Mouse (Mus musculus): ENCODE measurements around the gene Amz2. TPM values are rescaled to one million over a fixed set of nuclear protein-coding genes. Genes with fewer than 3 reads are reported as not detected.
"Not testable (repeated sequence)": the region's sequence is repeated elsewhere in the genome, so short reads cannot be mapped to it uniquely, and the experiment has no call there.

Gene Amz2
- polyA plus RNA-seq, 1 experiment from 2014 or later: 32.5 TPM

DNA sequence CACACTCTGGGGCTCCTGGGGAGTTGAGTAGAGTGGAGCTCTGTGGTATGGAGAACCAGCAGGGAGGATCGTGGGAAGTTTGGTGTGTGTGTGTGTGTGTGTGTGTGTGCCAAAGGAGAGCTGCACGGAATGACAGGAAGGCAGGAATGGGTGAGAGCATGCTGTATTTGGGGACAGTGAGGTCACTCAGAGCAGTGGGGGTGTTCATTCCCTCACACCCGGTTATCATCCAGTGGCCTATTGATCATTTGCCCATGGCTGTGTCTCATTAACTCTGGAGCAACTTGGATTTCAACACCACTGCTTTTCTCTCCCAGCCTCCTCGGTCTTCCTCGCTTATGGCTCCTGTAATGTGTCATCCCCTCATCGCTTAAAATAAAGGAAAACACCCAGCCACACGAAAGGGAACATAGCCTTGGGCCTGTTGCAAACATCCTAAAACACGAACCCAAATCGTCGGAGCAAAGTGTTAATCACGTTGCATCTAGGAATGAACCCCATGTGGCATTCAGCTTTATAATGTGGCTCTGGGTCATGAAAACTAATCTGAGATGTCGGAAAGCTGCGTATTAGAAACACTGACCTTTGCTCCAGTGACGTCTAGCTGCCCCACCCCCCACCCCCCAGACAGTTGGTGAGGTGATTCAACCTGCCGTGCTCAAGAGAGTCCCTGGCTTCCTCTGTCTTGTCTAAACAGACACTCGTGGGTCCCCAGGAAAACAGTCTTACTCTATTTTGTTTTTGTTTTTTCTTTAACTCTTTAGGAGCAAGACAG lies 52.0 kb downstream of the Amz2 start:
- Histone ChIP-seq H3K9me3 (replicated peaks) (no peaks in the 10 kb centered on the region), H3K27ac (ENCODE audit: poor library complexity, severe bottlenecking) (no peak overlapping the region), H3K4me3 (no peak overlapping the region), H3K27me3 (replicated peaks) (no peaks in the 10 kb centered on the region), H3K36me3 (no peaks in the 10 kb centered on the region), H3K4me1 (replicated peaks) (peaks cover 18% of the 10 kb centered on the region), H3K9ac (no peak overlapping the region), H3K4me2 (no peak overlapping the region)
- ATAC-seq (ENCODE audit: insufficient number of reproducible peaks, low FRiP score): no peak
- WGBS: 45% methylated on average over 16 of the region's 16 CpGs

DNA sequence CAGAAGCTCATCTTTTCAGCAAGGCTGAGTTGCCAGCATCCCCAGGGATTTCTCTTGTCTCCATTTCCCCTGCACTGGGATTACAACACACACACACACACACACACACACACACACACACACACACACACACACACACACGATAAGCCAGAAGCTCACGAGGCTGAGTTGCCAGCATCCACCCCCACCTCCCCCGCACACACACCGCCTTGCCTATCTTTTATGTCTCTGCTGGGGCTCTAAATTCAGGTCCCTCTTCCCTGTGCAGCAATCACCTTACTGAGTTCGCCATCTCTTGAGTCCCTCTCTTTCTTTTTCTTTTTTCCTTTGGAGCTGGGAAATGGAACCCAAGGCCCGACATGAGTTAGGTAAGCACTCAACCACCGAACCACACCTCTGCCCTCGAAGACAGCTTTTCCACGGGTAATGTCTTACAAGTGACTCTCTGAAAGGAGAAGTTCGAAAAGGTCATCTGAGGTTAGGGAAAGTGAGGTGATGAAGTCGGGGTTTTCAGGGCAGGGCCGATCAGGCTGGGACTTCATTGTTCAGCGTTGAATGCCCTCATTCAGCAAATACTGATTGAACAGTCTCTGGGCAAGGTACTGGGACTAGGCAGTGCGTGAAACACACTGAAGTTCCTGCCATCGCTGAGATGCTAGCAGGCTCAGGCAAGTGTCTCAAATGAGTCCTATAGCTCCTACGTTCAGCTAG lies 54.0 kb downstream of the Amz2 start:
- Histone ChIP-seq H3K4me2 (no peak overlapping the region), H3K4me1 (replicated peaks) (peaks cover 18% of the 10 kb centered on the region)
- 66% methylated on average over 16 of the region's 16 CpGs for WGBS

DNA sequence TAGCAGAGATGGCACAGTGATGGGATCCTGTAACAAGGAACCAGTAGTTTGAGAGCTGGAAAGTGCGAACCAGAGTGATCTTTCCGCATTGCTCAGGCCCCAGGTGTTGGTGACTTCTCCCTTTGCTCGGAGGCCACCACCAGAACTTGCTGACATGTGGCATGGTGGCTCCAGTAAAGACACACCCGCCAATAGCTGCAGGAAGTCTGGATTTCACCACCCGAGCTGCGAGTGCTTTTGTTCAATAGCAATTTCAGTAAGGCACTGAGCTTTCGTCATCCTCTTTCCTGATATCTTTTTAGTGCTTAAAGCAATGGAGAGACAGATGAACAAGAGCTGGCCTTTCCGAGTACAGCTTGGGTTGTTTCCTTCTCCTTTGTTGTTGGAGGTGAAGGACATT lies 54.7 kb downstream of the Amz2 start:
- H3K27me3 ChIP-seq (replicated peaks): no peaks in the 10 kb centered on the region
- H3K4me2 ChIP-seq: no peak overlapping the region
- H3K9ac ChIP-seq: no peak overlapping the region
- no peak for ATAC-seq (ENCODE audit: insufficient number of reproducible peaks, low FRiP score)
- peaks cover 18% of the 10 kb centered on the region for H3K4me1 ChIP-seq (replicated peaks)
- H3K4me3 ChIP-seq: no peak overlapping the region
- no peak overlapping the region for H3K27ac ChIP-seq (ENCODE audit: poor library complexity, severe bottlenecking)
- H3K9me3 ChIP-seq (replicated peaks): no peaks in the 10 kb centered on the region
- no peaks in the 10 kb centered on the region for H3K36me3 ChIP-seq
- WGBS: 54% methylated on average over 8 of the region's 8 CpGs

More for the DNA sequence above, 54.0 kb downstream of the Amz2 start:
- Histone ChIP-seq H3K9ac (no peak overlapping the region), H3K27me3 (replicated peaks) (no peaks in the 10 kb centered on the region), H3K9me3 (replicated peaks) (no peaks in the 10 kb centered on the region), H3K36me3 (no peaks in the 10 kb centered on the region), H3K4me3 (no peak overlapping the region), H3K27ac (ENCODE audit: poor library complexity, severe bottlenecking) (no peak overlapping the region)
- no peak for ATAC-seq (ENCODE audit: insufficient number of reproducible peaks, low FRiP score)

DNA sequence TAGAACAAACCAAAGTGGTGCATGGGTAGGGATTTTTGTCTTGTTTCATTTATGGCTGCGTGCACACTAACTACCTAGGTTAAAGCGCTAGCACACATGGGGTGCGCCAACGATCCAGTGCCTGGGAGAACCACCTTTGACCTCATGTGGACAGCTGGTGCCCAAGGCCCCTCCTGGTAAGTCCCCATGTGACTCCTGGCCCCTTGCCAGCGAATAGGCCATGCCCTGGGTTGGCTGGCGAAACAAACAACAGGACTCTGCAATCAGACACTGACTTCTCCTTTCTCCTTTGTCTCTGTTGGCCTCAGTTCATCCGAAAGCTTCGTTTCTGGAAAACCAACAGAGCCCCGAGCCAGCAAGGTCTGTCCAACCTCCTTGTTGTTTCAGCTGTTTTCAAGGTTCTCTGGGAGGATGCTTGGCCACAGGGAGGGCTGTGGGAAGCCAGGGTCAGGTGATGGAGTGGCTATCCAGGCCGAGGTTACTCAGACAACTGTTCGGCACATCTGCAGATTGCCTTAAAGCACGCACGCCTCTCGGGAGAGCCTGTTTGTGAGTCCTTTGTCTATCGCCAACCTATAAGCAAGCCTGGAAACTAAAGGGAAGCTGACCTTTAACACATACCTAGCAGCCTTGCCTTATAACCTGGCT lies 59.8 kb downstream of the Amz2 start:
- no peaks in the 10 kb centered on the region for H3K4me1 ChIP-seq (replicated peaks)
- 85% methylated on average over 15 of the region's 15 CpGs for WGBS
- no peaks in the 10 kb centered on the region for H3K36me3 ChIP-seq
- H3K4me3 ChIP-seq: no peak overlapping the region
- no peak overlapping the region for H3K9ac ChIP-seq
- no peak overlapping the region for H3K27ac ChIP-seq (ENCODE audit: poor library complexity, severe bottlenecking)
- no peak overlapping the region for H3K4me2 ChIP-seq
- no peaks in the 10 kb centered on the region for H3K27me3 ChIP-seq (replicated peaks)
- no peak for ATAC-seq (ENCODE audit: insufficient number of reproducible peaks, low FRiP score)
- H3K9me3 ChIP-seq (replicated peaks): no peaks in the 10 kb centered on the region

DNA sequence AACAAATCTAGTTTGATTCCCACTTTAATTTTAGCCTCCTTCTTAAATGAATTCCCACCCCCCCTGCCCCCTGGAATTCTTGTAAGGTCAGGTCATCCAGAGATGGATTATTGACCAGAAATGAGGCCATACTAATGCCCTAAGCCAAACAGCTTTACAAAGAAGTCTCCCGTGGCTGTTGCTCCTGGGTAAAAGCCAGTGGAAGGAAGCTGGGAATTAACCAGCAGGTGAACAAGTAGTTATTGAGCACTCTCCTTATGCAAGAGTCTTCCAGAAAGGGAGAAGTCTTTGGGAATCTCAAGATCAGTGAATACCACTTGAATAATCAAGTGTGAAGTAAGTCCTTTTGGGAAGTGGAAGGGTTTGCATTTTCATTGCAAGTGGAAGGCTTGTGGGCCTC lies 61.4 kb downstream of the Amz2 start:
- no peak overlapping the region for H3K27ac ChIP-seq (ENCODE audit: poor library complexity, severe bottlenecking)
- H3K4me2 ChIP-seq: no peak overlapping the region
- no peaks in the 10 kb centered on the region for H3K4me1 ChIP-seq (replicated peaks)
- no peaks in the 10 kb centered on the region for H3K36me3 ChIP-seq
- H3K4me3 ChIP-seq: no peak overlapping the region
- 58% methylated on average over 1 of the region's 1 CpGs for WGBS
- H3K9me3 ChIP-seq (replicated peaks): no peaks in the 10 kb centered on the region
- H3K27me3 ChIP-seq (replicated peaks): no peaks in the 10 kb centered on the region
- no peak overlapping the region for H3K9ac ChIP-seq
- no peak for ATAC-seq (ENCODE audit: insufficient number of reproducible peaks, low FRiP score)

DNA sequence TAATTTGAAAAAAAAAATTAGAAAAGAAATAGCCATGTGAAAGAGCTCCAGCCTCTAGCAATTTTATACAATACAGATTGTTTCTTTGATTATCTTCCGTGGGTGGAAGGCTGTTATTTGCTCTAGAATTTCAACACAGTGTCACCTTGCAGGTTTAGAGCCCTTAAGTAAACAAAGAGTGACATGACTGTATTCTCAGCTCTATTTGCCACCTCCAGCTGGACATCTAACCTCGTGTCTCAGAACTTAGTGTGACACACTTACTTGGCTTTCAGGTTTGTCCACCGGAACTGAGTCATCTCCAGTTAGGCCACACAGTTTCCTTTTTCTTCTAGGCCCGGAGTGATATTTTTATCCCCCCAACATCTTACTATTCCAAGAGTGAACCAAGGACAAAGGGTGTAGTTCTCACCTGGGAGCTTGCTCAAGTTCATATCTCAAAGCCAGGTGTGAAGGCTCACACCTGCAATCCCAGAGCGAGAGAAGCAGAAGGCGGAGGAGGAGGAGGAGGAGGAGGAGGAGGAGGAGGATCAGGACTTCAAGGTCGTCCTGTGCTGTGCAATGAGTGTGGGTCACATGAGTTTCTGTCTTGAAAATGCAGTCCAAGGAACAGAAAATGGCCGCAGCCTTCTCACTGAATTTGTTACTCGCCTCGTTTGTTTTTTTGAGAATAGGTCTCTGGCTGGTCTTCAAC lies 62.4 kb downstream of the Amz2 start:
- H3K36me3 ChIP-seq: no peaks in the 10 kb centered on the region
- H3K27ac ChIP-seq (ENCODE audit: poor library complexity, severe bottlenecking): no peak overlapping the region
- no peak overlapping the region for H3K9ac ChIP-seq
- H3K4me1 ChIP-seq (replicated peaks): no peaks in the 10 kb centered on the region; the same call in 1 of the 2 replicates
- no peak for ATAC-seq (ENCODE audit: insufficient number of reproducible peaks, low FRiP score)
- no peak overlapping the region for H3K4me2 ChIP-seq
- H3K9me3 ChIP-seq (replicated peaks): no peaks in the 10 kb centered on the region
- 70% methylated on average over 10 of the region's 10 CpGs for WGBS
- H3K4me3 ChIP-seq: no peak overlapping the region
- H3K27me3 ChIP-seq (replicated peaks): no peaks in the 10 kb centered on the region

DNA sequence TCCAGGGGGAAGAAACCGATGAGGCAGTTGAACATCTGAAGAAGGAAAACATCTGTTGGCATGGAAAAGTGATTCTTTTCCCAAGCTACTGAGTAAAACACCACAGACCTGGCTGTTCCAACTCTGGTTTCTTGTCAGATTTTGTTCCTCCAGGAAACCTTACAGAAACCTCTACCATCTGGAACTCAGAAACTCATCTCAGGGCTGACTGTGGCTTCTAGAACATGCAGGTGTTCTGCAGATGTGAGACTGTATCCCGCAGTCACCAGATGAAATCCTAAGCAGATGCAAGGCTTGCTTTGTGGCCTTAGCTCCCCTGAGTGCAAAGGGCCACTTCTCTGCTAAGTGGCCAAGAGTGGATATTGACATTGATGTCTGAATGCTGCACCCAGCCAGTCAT lies 64.0 kb downstream of the Amz2 start:
- Histone ChIP-seq H3K9ac (no peak overlapping the region), H3K9me3 (replicated peaks) (no peaks in the 10 kb centered on the region), H3K4me1 (replicated peaks) (peaks cover 2% of the 10 kb centered on the region), H3K27me3 (replicated peaks) (no peaks in the 10 kb centered on the region), H3K27ac (ENCODE audit: poor library complexity, severe bottlenecking) (no peak overlapping the region), H3K4me3 (no peak overlapping the region), H3K36me3 (no peaks in the 10 kb centered on the region), H3K4me2 (no peak overlapping the region)
- no peak for ATAC-seq (ENCODE audit: insufficient number of reproducible peaks, low FRiP score)
- 91% methylated on average over 2 of the region's 2 CpGs for WGBS

DNA sequence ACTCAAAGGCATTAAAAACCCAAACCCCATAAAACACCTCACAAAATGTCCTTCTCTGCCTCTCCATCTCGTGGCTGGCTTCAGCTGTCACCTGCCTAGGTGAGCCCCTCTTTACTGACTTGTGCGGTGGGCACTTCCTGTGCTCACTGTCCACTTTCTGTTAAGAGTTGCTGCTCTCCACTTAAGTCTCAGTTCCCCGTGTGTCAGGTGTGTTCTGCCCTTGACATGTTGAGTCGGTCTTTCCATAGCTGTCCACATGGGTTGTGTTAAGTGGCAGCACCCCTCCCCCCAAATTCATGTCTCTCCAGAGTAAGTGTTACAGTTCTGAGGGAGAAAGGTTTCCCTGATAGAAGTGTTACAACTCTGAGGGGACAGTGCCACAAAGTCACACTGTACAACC lies 66.1 kb downstream of the Amz2 start:
- WGBS: 64% methylated on average over 4 of the region's 4 CpGs

DNA sequence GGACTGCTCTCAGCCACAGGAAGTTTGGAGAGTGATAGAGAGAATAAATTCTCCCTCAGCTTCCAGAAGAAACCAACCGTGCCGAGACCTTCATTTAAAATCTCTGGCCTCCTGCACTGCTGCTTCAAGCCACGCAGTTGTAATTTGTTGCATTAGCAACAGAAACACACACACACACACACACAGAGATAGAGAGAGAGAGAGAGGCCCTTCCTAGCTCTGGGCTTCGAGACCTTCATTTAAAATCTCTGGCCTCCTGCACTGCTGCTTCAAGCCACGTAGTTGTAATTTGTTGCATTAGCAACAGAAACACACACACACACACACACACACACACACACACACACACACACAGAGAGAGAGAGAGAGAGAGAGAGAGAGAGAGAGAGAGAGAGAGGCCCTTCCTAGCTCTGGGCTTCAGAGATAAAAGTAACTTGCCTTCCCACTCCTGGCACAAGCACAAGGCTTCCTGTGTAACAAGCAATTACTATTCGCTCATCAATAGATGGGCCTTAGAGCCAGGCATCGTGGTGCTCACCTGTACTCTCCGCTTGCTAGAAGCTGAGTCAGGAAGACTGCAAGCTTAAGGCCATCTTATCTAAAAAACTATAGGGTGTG lies 67.2 kb downstream of the Amz2 start:
- H3K4me2 ChIP-seq; H3K27me3 ChIP-seq (replicated peaks); H3K9ac ChIP-seq; H3K27ac ChIP-seq (ENCODE audit: poor library complexity, severe bottlenecking); H3K4me3 ChIP-seq; H3K36me3 ChIP-seq; H3K9me3 ChIP-seq (replicated peaks); ATAC-seq (ENCODE audit: insufficient number of reproducible peaks, low FRiP score): not testable (repeated sequence)
- peaks cover 17% of the 10 kb centered on the region for H3K4me1 ChIP-seq (replicated peaks)
- WGBS: 51% methylated on average over 8 of the region's 8 CpGs

More for the DNA sequence above, 66.1 kb downstream of the Amz2 start:
- no peak overlapping the region for H3K9ac ChIP-seq
- H3K4me2 ChIP-seq: no peak overlapping the region
- ATAC-seq (ENCODE audit: insufficient number of reproducible peaks, low FRiP score): no peak
- H3K36me3 ChIP-seq: no peaks in the 10 kb centered on the region
- H3K4me1 ChIP-seq (replicated peaks): peaks cover 17% of the 10 kb centered on the region
- H3K4me3 ChIP-seq: no peak overlapping the region
- no peak overlapping the region for H3K27ac ChIP-seq (ENCODE audit: poor library complexity, severe bottlenecking)
- H3K27me3 ChIP-seq (replicated peaks): no peaks in the 10 kb centered on the region
- H3K9me3 ChIP-seq (replicated peaks): no peaks in the 10 kb centered on the region

DNA sequence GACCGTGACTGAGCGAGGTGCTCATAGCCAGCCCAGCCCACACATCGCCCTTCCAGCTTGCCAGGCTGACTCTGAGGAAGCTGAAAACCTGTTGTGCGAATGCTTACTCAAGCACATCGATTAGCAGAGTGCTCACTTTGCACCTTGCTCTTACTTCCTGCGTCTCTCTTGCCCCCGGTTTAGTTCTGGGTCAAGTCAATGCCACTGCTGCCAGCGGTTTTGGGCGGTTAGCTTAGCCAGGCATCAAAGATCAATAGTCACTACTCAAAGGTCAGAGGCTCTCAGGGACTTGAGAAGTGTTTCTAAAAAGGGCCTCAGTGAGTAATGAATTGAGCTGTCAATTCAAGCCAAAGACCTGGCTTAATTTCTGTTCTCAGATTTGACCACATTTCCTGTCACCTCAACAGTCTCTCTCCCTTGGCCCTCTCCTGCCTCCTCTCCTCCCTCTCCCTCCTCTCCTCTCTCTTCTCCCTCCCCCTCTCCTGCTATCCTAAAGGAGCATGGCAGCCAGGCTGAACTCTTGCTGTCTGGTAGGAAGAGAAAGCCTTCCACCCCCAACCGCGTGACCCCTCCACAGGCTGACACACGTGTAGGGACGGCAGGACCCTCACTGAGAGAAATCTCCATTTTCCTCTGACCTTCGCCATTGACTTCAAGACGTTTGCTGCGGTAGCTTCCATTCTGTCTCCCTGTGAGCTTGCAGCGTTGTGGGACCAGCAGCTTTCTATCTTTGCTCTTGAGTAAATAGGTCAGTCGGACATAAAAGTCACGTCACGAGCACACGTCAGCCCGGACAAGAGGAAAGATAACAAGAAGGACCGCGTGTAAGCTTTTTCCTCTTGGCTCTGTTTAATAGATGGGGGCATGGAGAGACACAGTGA lies 69.4 kb downstream of the Amz2 start:
- 44% methylated on average over 24 of the region's 24 CpGs for WGBS
- Histone ChIP-seq H3K27ac (ENCODE audit: poor library complexity, severe bottlenecking) (no peak overlapping the region), H3K4me3 (no peak overlapping the region), H3K4me1 (replicated peaks) (peaks cover 17% of the 10 kb centered on the region), H3K9me3 (replicated peaks) (no peaks in the 10 kb centered on the region), H3K4me2 (peak overlapping the region; percentile 35), H3K36me3 (no peaks in the 10 kb centered on the region), H3K9ac (no peak overlapping the region), H3K27me3 (replicated peaks) (no peaks in the 10 kb centered on the region)
- no peak for ATAC-seq (ENCODE audit: insufficient number of reproducible peaks, low FRiP score)
